Mouse (Mus musculus): ENCODE measurements around the gene Snx22.

GRCm38 (mm10) chr9:66068971-66069391 lies 538 bp downstream of the Snx22 start:
- TF ChIP-seq POLR2A (IDR thresholded peaks at IDR 0.05; ENCODE audit: insufficient read depth, low read depth, low read length) (no peak), CTCF (IDR thresholded peaks at IDR 0.05; ENCODE audit: insufficient read depth, low read depth, low read length) (no peak)

Data from olfactory bulb, adult 2 months (tissue).